Mouse (Mus musculus) layer of hippocampus, adult 2 months (tissue): ENCODE measurements at regions not wholly inside any gene's neighbourhood (a gene's known extent, or its start where the extent isn't known, plus 50 kb on each side); places are given as distances from the start of the nearest gene placed in this dataset.

ENCODE experiments used
- DNase-seq, 2 experiments: peaks; one replicate each; pipeline ENCODE4 v3.0.0; 2022; ENCODE audit warnings: low spot score in 2 of 2
- H3K27ac ChIP-seq: fragments of 200-600 bp; 2 replicates; pipeline ENCODE4 v1.8.1; 2022
- H3K4me3 ChIP-seq: fragments of 200-600 bp; 2 replicates; pipeline ENCODE4 v1.8.1; 2022; ENCODE audit warnings: mild to moderate bottlenecking
- CTCF ChIP-seq: fragments of 200-600 bp; conservative IDR thresholded peaks from 2 replicates; pipeline ENCODE4 v1.8.1; 2022; ENCODE audit warnings: antibody characterized with exemption, mild to moderate bottlenecking, moderate library complexity

- H3K4me3 ChIP-seq, result no peak overlapping the region
- H3K27ac ChIP-seq, result no peak overlapping the region
- TF ChIP-seq CTCF, result no peak
- no peak for DNase-seq
These were observed 66.3 kb upstream of the Ercc6l2 start for GRCm38 (mm10) chr13:63748788-63749187.

- Histone ChIP-seq H3K27ac (no peak overlapping the region), H3K4me3 (no peak overlapping the region)
- no peak for TF ChIP-seq CTCF
- peak; percentile 40 to 54 for DNase-seq
These were observed 65.0 kb upstream of the Ercc6l2 start for GRCm38 (mm10) chr13:63749997-63750396.

DNA sequence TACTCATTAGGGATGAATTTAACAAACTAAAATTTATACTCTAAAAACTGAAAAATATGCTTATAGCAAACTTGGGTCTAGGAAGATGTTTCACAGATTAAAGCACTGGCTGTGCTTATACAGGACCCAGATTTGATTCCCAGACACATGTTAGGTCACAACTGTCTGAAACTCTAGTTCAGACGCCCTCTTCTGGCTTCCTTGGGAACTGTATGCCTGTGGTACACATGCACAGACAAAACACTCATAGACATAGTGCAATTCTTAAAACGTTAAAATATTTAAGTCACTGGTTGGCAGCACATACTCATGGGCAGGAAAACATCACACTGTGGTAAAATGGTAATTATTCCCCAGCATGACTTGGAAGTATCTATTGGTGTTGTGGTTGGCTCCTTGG is 63.8 kb upstream of the Ercc6l2 start:
- no peak for DNase-seq
- no peak overlapping the region for H3K27ac ChIP-seq
- H3K4me3 ChIP-seq, result no peak overlapping the region
- TF ChIP-seq CTCF, result peak; percentile 43

DNA sequence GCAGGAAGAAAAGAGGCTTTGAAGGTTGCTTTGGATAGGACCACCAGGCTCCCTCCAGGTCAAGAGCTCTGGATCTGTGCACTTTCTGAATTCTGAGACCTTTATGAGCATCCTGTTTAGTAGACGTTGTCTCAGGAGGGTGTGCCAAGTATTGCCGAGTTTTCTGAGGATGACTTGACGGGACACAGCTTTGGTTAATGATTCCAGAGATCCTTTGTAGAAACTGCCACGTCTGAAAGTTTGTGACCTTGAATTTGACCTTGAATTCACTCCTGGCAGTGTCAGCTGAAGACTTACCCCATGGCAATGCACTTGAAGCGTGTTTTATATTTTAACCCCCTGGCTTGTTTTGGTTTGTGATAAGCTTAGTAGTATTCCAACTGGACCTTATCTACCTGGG is 58.0 kb upstream of the Ercc6l2 start:
- H3K4me3 ChIP-seq, result no peak overlapping the region
- no peak overlapping the region for H3K27ac ChIP-seq
- no peak for TF ChIP-seq CTCF
- DNase-seq, result no peak

GRCm38 (mm10) chr13:63761542-63761941 is 53.5 kb upstream of the Ercc6l2 start:
- DNase-seq, result no peak
- Histone ChIP-seq H3K27ac (no peak overlapping the region), H3K4me3 (no peak overlapping the region)
- no peak for TF ChIP-seq CTCF
